Mouse (Mus musculus): ENCODE measurements around the gene Ppp1r3c.
"Not testable (repeated sequence)": the region's sequence is repeated elsewhere in the genome, so short reads cannot be mapped to it uniquely, and the experiment has no call there.

Ppp1r3c gene

GRCm38 (mm10) chr19:36736537-36736936 is at the start of gene Ppp1r3c:
TSS of gene Ppp1r3c (minus strand) at chr19:36736653.
- DNase-seq (ENCODE audit: low spot score in 2 of 2), result peak; percentile 79 to 87

DNA sequence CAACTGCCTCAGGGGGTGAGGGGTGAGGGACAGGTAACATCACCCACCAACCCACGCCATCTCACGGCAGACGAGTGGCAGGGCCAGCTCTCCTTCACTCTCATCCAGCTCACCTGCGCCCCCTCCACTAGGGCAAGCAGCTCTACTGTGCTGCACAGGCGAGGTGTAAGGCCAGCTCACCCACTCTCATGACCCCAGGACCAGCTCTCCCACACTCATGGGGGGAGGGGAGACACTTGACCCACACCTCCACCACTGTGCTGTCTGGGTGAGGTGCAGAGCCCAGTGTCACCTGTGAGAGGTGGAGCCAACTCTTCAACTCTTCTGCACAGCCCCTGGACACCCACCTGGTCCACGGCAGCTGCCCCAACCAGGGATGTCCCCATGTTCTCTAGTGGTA is 46.7 kb upstream of the Ppp1r3c start:
- no peak for DNase-seq (ENCODE audit: low spot score in 2 of 2)

GRCm38 (mm10) chr19:36782591-36782990 is 46.1 kb upstream of the Ppp1r3c start:
- DNase-seq (ENCODE audit: low spot score in 2 of 2), result no peak

GRCm38 (mm10) chr19:36781996-36782395 is 45.5 kb upstream of the Ppp1r3c start:
- DNase-seq (ENCODE audit: low spot score in 2 of 2), result no peak

DNA sequence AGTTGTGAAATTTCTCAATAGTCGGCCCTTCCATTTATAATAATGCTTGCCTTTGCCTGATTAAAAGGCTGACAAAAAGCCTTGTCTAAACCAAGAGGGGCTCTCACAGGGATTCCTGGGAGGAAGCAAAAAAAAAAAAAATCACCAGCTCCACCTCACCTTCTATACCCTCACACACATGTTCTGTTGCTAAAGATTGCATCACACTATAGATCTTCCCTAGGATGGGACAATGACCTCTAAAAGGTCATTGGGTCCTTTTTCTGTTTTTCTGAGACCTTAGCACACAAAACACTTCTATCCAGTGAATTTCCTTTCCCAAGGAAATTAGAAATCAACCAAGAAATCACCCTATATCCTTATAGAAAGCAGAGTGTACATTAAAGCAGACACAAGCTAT is 43.9 kb upstream of the Ppp1r3c start:
- DNase-seq (ENCODE audit: low spot score in 2 of 2), result no peak

DNA sequence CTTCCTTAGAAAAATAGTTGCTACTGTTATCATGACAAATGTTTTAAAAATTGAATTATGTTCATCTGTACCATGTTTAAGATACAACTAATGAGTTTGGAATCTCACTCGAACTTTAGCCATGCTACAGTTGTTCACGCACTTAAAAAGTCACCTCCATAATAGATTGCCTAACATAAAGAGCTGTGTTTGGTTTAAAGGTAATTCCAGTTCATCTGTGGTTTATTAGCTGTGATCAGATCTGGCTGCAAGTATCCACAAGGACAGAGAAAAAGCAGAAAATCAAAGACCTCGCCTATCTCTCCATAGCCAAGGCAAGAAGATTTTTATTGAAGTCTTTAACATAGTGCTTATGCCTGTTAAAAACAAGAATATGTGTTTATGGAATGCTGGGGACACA is 43.3 kb upstream of the Ppp1r3c start:
- no peak for DNase-seq (ENCODE audit: low spot score in 2 of 2)

- DNase-seq (ENCODE audit: low spot score in 2 of 2), result no peak
These were observed 39.1 kb upstream of the Ppp1r3c start for GRCm38 (mm10) chr19:36775531-36775930.

GRCm38 (mm10) chr19:36773716-36774459 is 37.4 kb upstream of the Ppp1r3c start:
- no peak for DNase-seq (ENCODE audit: low spot score in 2 of 2)

DNA sequence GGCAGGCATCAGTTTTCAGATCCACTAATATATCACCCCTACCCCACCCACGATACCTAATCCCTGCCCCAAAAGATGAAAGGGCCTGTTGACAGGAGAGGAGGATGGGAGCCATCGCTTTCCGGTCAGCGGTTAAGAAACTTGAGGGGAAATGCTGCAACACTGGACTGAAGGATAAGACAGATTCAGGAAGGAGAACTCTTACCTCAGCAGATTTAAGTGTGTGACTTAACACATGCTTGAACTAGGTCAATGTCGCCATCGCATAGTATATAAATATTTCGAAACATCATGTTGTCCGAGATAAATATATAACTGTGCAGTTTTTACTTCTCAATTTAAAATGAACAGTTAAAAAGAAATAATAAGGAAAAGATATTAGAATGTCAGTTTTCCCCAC is 31.6 kb upstream of the Ppp1r3c start:
- DNase-seq (ENCODE audit: low spot score in 2 of 2), result no peak

- DNase-seq (ENCODE audit: low spot score in 2 of 2), result no peak
These were observed 28.0 kb upstream of the Ppp1r3c start for GRCm38 (mm10) chr19:36764451-36764850.

DNA sequence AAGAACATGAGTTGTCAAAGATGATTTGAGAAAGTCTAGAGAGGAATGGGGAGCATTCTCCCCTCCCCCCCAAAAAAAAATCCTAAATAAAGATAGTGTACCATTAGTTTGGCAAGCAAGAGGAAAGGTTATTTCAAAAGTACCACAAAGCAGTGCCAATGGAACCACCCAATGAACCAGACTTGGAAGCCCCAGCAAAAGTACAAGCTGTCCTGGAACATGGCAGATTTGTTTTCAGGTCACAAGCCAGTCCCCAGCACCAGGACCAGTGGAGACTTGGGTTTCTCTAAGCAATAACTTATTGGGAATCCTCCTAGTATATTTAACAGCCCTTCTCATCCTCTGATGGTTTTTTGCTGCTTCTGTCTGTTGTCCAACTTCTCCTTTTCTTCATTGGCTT is 12.5 kb upstream of the Ppp1r3c start:
- DNase-seq (ENCODE audit: low spot score in 2 of 2), result no peak

GRCm38 (mm10) chr19:36742331-36742730 is 5.9 kb upstream of the Ppp1r3c start:
- DNase-seq (ENCODE audit: low spot score in 2 of 2), result no peak

DNA sequence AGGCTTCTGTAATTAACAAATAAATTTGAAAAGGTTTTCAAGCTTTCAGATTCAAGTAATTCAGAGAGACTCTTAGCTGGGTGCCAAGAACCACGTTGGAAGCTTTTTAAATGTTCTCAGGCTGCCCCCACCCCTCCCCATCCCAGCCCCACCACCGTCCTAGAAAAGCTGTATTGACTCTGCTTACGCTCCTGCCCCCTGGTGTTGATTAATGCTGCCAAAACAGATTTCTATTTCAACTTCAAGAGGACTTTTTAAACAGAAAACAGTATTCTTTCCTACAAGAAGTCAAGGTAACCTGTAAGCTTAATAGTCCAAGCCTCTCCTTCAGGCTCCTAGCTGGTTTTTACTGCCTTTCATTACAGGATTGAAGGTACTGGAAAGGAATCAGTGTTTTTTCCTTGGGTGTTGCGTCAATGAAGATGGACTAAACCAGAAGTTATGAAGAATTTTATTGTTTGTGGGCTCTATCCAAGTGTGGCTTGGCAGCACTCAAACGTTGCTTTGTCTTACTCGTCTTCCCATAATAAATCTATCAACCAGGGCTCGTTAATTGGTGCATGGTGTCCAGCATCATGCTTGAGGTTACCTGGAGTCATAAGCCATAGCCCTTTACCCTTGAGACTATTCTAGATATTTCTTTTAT is 3.2 kb upstream of the Ppp1r3c start:
- no peak for DNase-seq (ENCODE audit: low spot score in 2 of 2)

DNA sequence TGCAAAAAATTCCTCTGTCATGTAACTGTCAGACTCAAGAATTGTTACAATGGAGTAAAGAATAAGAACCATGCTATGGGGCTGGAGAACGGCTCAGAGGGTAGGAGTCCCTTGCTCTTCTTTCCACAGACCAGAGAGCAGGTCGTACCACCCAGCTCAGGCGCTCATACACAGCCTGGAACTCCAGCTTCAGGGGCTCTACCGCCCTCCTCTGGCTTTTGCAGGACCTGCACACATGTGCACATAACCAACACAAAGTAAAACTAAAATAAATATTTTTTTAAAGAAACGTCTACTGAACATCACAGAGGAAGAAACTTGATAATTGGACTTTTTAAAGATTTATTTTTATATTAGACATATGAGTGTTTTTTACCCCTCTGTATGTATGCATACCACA is 1.6 kb upstream of the Ppp1r3c start:
- DNase-seq (ENCODE audit: low spot score in 2 of 2), result no peak

DNA sequence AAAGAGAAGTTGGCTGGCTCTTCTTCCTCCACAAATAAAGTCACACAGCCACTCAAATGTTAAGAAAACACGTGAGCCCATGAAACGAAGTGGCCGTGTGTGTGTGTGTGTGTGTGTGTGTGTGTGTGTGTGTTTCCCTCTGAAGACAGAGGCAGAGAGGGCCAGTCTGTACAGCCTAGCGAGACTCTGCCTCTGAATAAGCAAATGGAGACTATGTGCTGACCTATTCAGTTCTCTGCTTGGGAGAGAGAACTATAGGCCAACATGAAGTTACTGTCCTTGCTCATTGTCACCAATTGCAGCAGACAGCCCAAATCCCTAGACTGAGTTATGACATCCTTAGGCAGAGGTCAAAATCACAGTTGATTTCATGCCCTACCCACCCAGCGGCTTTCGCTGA is 634 bp upstream of the Ppp1r3c start:
- DNase-seq (ENCODE audit: low spot score in 2 of 2), result no peak

- DNase-seq (ENCODE audit: low spot score in 2 of 2), result no peak
These were observed 2.0 kb downstream of the Ppp1r3c start for GRCm38 (mm10) chr19:36734308-36735038.

DNA sequence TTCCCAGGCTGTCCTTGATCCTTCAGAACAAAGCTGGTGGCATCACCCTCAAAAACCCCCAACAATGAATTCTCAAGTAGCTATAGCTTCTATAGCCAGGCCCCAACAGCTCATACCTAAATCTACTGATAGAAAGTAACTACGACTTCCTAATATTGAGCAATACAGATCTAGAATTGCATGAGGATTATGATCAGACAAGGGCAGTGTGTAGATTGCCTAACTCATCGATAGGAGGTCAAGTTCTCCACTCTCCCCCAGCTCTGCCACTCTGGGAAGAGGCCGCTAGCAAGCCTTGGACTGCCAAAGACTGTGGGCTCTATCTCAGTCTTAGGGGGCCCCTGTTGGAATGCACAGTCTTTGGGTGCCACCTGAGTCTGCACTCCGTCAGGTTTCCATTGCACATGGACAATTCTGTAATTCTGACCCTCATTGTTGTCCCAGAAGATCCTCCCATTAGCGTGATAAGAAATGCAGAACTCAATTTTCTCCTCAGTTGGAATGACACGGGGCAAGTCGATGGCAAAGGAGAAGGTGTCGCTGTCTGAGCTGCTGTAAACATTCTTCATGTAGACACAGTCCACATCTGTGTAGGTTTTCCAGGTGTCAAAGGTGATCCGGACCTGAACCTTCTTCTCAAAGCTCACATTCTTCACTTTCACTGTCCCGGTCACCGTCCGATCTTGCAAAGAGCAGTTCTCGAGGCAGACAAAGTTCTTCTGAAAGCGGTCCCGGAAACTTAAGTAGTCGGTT is 3.1 kb downstream of the Ppp1r3c start:
- no peak for DNase-seq (ENCODE audit: low spot score in 2 of 2)

- DNase-seq (ENCODE audit: low spot score in 2 of 2), result no peak
These were observed 5.1 kb downstream of the Ppp1r3c start for GRCm38 (mm10) chr19:36731310-36731709.

GRCm38 (mm10) chr19:36730414-36730813 is 6.0 kb downstream of the Ppp1r3c start:
- not testable (repeated sequence) for DNase-seq (ENCODE audit: low spot score in 2 of 2)

DNA sequence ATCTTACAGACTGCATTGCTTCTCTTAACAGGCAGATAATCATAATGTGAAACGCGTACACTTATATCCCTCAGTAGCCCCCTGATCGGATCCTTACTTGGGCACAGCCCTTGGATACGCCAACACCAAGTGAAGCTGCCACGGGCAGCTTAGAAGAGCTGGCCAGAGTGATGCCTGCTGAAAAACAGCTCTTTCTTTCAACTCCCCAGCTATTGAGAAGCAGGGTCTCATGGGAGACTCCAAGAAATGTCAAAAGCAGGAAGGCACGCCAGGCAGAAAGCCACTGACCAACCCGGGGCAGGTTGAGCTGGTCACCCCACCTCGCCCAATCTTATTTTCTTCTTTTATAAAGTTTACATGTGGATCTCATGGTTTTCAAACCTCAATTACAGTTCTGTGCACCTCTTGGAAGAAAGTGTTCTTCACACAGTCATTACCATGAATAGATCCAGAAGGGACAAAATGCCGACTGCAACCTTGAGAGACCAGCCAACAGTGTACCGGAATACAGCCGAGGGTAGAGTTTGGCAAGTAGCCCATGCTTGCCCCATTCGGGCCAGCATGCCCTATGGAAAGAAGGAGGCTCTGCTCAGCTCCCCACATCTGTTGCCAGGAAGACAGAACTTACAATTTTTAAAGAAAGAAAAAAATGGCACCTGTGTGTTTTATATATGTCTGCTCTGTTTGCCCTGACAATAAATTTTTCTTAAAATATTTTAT is 7.6 kb downstream of the Ppp1r3c start:
- no peak for DNase-seq (ENCODE audit: low spot score in 2 of 2)

- DNase-seq (ENCODE audit: low spot score in 2 of 2), result no peak
These were observed 11.5 kb downstream of the Ppp1r3c start for GRCm38 (mm10) chr19:36724970-36725369.
